Mouse (Mus musculus) stomach, postnatal 0 days (tissue): Measurements from ENCODE around the gene Ppip5k1.

Experiments
- CTCF ChIP-seq: IDR thresholded peaks from 2 replicates; pipeline ENCODE4 v1.5.1; 2016; ENCODE audit warnings: antibody characterized with exemption, low read depth, mild to moderate bottlenecking, moderate library complexity
- EP300 ChIP-seq: optimal IDR thresholded peaks from 2 replicates; pipeline ENCODE3; 2016; ENCODE audit warnings: antibody characterized with exemption

DNA sequence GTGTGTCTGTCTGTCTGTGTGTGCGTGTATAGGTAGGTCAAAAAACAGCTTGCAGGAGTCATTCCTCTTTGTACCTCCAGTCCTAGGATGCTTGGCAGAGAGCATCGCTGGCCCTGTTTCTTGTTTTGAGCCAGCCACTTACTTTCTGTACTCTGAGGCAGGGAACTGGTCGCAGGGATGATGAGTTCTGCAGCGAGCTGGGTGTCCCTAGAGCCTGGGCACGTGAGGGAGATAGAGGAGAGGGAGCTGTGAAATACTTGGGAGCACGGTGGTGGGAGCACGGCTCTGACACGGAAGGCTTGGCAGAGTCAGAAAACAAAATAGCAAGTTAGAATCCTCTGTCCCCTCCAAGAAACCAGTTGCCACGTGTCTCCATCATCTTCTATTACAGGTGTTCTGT is 57.5 kb downstream of the Ppip5k1 start:
- TF ChIP-seq EP300 (no peak), CTCF (no peak)
